Mouse (Mus musculus): ENCODE data around the gene Cfap73. TPM values are rescaled to one million over a fixed set of nuclear protein-coding genes. Genes with fewer than 3 reads are reported as not detected.

The Cfap73 gene
- polyA plus RNA-seq, 1 experiment from 2014 or later: 1.0 TPM

- DNase-seq (ENCODE audit: low spot score) (peak; percentile 87), ATAC-seq (ENCODE audit: low read depth) (peak; percentile 62)
- Histone ChIP-seq H3K4me2 (ENCODE audit: low read depth, low read length) (peak overlapping the region; percentile 8; the same call in 1 of the 2 replicates), H3K27me3 (replicated peaks; ENCODE audit: control insufficient read depth, insufficient read depth, low read length) (no peaks in the 10 kb centered on the region), H3K36me3 (ENCODE audit: control insufficient read depth, insufficient read depth, low read length) (peaks cover 44% of the 10 kb centered on the region), H3K4me1 (ENCODE audit: control insufficient read depth, insufficient read depth, low read length) (peaks cover 22% of the 10 kb centered on the region), H3K9ac (ENCODE audit: low read depth, low read length) (peak overlapping the region; percentile 26; the same call in 1 of the 2 replicates), H3K4me3 (ENCODE audit: low read depth, low read length) (no peak overlapping the region), H3K9me3 (ENCODE audit: control insufficient read depth, low read length) (no peaks in the 10 kb centered on the region), H3K27ac (replicated peaks; ENCODE audit: low read depth, low read length) (peak overlapping the region; percentile 74)
- WGBS: 24% methylated on average over 23 of the region's 26 CpGs
Measured at GRCm38 (mm10) chr5:120579211-120579897, 54.7 kb downstream of the Cfap73 start.

- Histone ChIP-seq H3K9me3 (ENCODE audit: control insufficient read depth, low read length) (no peaks in the 10 kb centered on the region), H3K36me3 (ENCODE audit: control insufficient read depth, insufficient read depth, low read length) (peaks cover 36% of the 10 kb centered on the region), H3K27me3 (replicated peaks; ENCODE audit: control insufficient read depth, insufficient read depth, low read length) (no peaks in the 10 kb centered on the region), H3K4me2 (ENCODE audit: low read depth, low read length) (peak overlapping the region; percentile 8; the same call in 1 of the 2 replicates), H3K4me1 (ENCODE audit: control insufficient read depth, insufficient read depth, low read length) (peaks cover 22% of the 10 kb centered on the region), H3K4me3 (ENCODE audit: low read depth, low read length) (0 out of 2 replicates have a peak overlapping the region, but pooled peaks have one; percentile 2), H3K27ac (replicated peaks; ENCODE audit: low read depth, low read length) (peak overlapping the region; percentile 74), H3K9ac (ENCODE audit: low read depth, low read length) (peak overlapping the region; percentile 26; the same call in 1 of the 2 replicates)
- DNase-seq (ENCODE audit: low spot score) (peak; percentile 79), ATAC-seq (ENCODE audit: low read depth) (peak; percentile 31; the same call in 1 of the 2 replicates)
- WGBS: 18% methylated on average over 12 of the region's 12 CpGs
Measured at GRCm38 (mm10) chr5:120578504-120579081, 55.4 kb downstream of the Cfap73 start.

Other genes starting within 250 kb of the Cfap73 start
- not detected in 2 replicates for gene Lhx5, start 202.5 kb downstream of the Cfap73 start, polyA plus RNA-seq (2014; fragmentation: Nextera tagmentation; extraction: Ambion mirVana)
- gene Sdsl, start 161.4 kb downstream of the Cfap73 start, polyA plus RNA-seq (2014; fragmentation: Nextera tagmentation; extraction: Ambion mirVana): 1.2 and 1.6 TPM in 2 replicates
- not detected in 2 replicates for gene Sds, start 157.7 kb downstream of the Cfap73 start, polyA plus RNA-seq (2014; fragmentation: Nextera tagmentation; extraction: Ambion mirVana)
- gene Plbd2, start 130.6 kb downstream of the Cfap73 start, polyA plus RNA-seq (2014; fragmentation: Nextera tagmentation; extraction: Ambion mirVana): 47.0 and 53.1 TPM in 2 replicates
- gene Slc8b1, start 123.1 kb downstream of the Cfap73 start, polyA plus RNA-seq (2014; fragmentation: Nextera tagmentation; extraction: Ambion mirVana): 3.5 and 5.7 TPM in 2 replicates
- gene Tpcn1, start 45.6 kb downstream of the Cfap73 start, polyA plus RNA-seq (2014; fragmentation: Nextera tagmentation; extraction: Ambion mirVana): 24.8 and 26.7 TPM in 2 replicates
- gene Iqcd, start 45.2 kb downstream of the Cfap73 start, polyA plus RNA-seq (2014; fragmentation: Nextera tagmentation; extraction: Ambion mirVana): 0.60 and 1.7 TPM in 2 replicates
- gene Rita1, start 21.6 kb downstream of the Cfap73 start, polyA plus RNA-seq (2014; fragmentation: Nextera tagmentation; extraction: Ambion mirVana): 9.9 and 11.4 TPM in 2 replicates
- gene Ddx54, start 21.5 kb downstream of the Cfap73 start, polyA plus RNA-seq (2014; fragmentation: Nextera tagmentation; extraction: Ambion mirVana): 28.2 and 36.4 TPM in 2 replicates
- 0.50 and 1.4 TPM in 2 replicates for gene Rasal1, start 14.6 kb upstream of the Cfap73 start, polyA plus RNA-seq (2014; fragmentation: Nextera tagmentation; extraction: Ambion mirVana)
- gene Dtx1, start 77.7 kb upstream of the Cfap73 start, polyA plus RNA-seq (2014; fragmentation: Nextera tagmentation; extraction: Ambion mirVana): 3.4 and 4.3 TPM in 2 replicates
- gene Oas2, start 115.6 kb upstream of the Cfap73 start, polyA plus RNA-seq (2014; fragmentation: Nextera tagmentation; extraction: Ambion mirVana): 0.38 and 0.42 TPM in 2 replicates
- 0.35 and 0.45 TPM in 2 replicates for gene Oas3, start 143.4 kb upstream of the Cfap73 start, polyA plus RNA-seq (2014; fragmentation: Nextera tagmentation; extraction: Ambion mirVana)
- gene Oas1e, start 161.3 kb upstream of the Cfap73 start, polyA plus RNA-seq (2014; fragmentation: Nextera tagmentation; extraction: Ambion mirVana): 0.10 TPM in 1 of 2 replicates, not detected in the other
- 0.24 and 0.39 TPM in 2 replicates for gene Oas1c, start 178.3 kb upstream of the Cfap73 start, polyA plus RNA-seq (2014; fragmentation: Nextera tagmentation; extraction: Ambion mirVana)
- gene Oas1f, start 213.1 kb upstream of the Cfap73 start, polyA plus RNA-seq (2014; fragmentation: Nextera tagmentation; extraction: Ambion mirVana): 0.53 TPM in 1 of 2 replicates, not detected in the other
- not detected in 2 replicates for gene Oas1h, start 227.2 kb upstream of the Cfap73 start, polyA plus RNA-seq (2014; fragmentation: Nextera tagmentation; extraction: Ambion mirVana)